Mouse (Mus musculus) liver, adult 2 months (tissue): Measurements from ENCODE around the gene Faf1.

Source experiments
- CTCF ChIP-seq: fragments of 200-500 bp; IDR thresholded peaks from 2 replicates; pipeline ENCODE4 v1.5.1; 2011; ENCODE audit warnings: low read depth, low read length, control low read depth
- POLR2A ChIP-seq: fragments of 200-500 bp; IDR thresholded peaks from 2 replicates; pipeline ENCODE4 v1.6.1; 2011; ENCODE audit warnings: low read length, control low read depth; ENCODE audit not compliant: insufficient read depth; ENCODE audit errors: extremely low read depth

- TF ChIP-seq CTCF, result no peak
- no peak for TF ChIP-seq POLR2A
Measured at GRCm38 (mm10) chr4:109806408-109806807, 130.0 kb downstream of the Faf1 start.
